Mouse (Mus musculus) heart, postnatal 10 days (tissue): ENCODE measurements around the gene Rpl9-ps1. TPM values are rescaled to one million over a fixed set of nuclear protein-coding genes. Genes with fewer than 3 reads are reported as not detected.

Experiments used
- DNase-seq, 2 experiments: peaks; one replicate each; pipeline ENCODE4 v3.0.0; 2021
- intact Hi-C: fragments of 180-260 bp; cut with DNase I; formaldehyde crosslinking; loops from one replicate; pipeline ENCODE4 v1.15.1; 2025
- total RNA-seq, 2 experiments: library from RNA; stranded (reverse); gene quantifications; 2 replicates each; pipeline ENCODE4 v1.2.3; 2021

The Rpl9-ps1 gene
- not detected for total RNA-seq

GRCm38 (mm10) chr11:83645521-83645920 lies at the start of gene Rpl9-ps1:
Gene Rpl9-ps1 (minus strand): TSS chr11:83645621.
- no peak for DNase-seq
- intact Hi-C loops, result no loop called here

- intact Hi-C loops, result no loop called here
- DNase-seq, result no peak
Observed at GRCm38 (mm10) chr11:83692008-83692407, 46.6 kb upstream of the Rpl9-ps1 start.

- intact Hi-C loops, result no loop called here
- DNase-seq, result no peak
Observed at GRCm38 (mm10) chr11:83689918-83690317, 44.5 kb upstream of the Rpl9-ps1 start.

- intact Hi-C loops, result no loop called here
- DNase-seq, result no peak
Observed at GRCm38 (mm10) chr11:83675665-83676064, 30.2 kb upstream of the Rpl9-ps1 start.

- intact Hi-C loops, result no loop called here
- no peak for DNase-seq
Observed at GRCm38 (mm10) chr11:83671743-83672142, 26.3 kb upstream of the Rpl9-ps1 start.

GRCm38 (mm10) chr11:83663532-83663931 lies 18.1 kb upstream of the Rpl9-ps1 start:
- intact Hi-C loops, result no loop called here

GRCm38 (mm10) chr11:83662204-83662603 lies 16.8 kb upstream of the Rpl9-ps1 start, which contains the start of gene Ccl4:
Gene Ccl4 (plus strand): TSS chr11:83662584.
- no peak for DNase-seq
- intact Hi-C loops, result no loop called here

More at GRCm38 (mm10) chr11:83663532-83663931, 18.1 kb upstream of the Rpl9-ps1 start:
- DNase-seq, result no peak

- intact Hi-C loops, result no loop called here
- DNase-seq, result no peak
Observed at GRCm38 (mm10) chr11:83658797-83659196, 13.4 kb upstream of the Rpl9-ps1 start.

- intact Hi-C loops, result no loop called here
Observed at GRCm38 (mm10) chr11:83657508-83657907, 12.1 kb upstream of the Rpl9-ps1 start.

GRCm38 (mm10) chr11:83654606-83655005 lies 9.2 kb upstream of the Rpl9-ps1 start:
- intact Hi-C loops, result no loop called here

More at GRCm38 (mm10) chr11:83657508-83657907, 12.1 kb upstream of the Rpl9-ps1 start:
- no peak for DNase-seq

GRCm38 (mm10) chr11:83649305-83649841 lies 4.0 kb upstream of the Rpl9-ps1 start, which contains the start of gene Ccl3:
Gene Ccl3 (minus strand): TSS chr11:83649355.
- intact Hi-C loops, result no loop called here
- DNase-seq, result no peak

More at GRCm38 (mm10) chr11:83654606-83655005, 9.2 kb upstream of the Rpl9-ps1 start:
- no peak for DNase-seq

GRCm38 (mm10) chr11:83646356-83647149 lies 1.1 kb upstream of the Rpl9-ps1 start:
- intact Hi-C loops, result no loop called here
- DNase-seq, result no peak

GRCm38 (mm10) chr11:83641216-83641615 lies 4.2 kb downstream of the Rpl9-ps1 start:
- DNase-seq, result no peak
- intact Hi-C loops, result no loop called here

GRCm38 (mm10) chr11:83640141-83640540 lies 5.3 kb downstream of the Rpl9-ps1 start:
- peak in 1 of 2 experiments; percentile 18 for DNase-seq
- intact Hi-C loops, result no loop called here

GRCm38 (mm10) chr11:83639533-83639932 lies 5.9 kb downstream of the Rpl9-ps1 start:
- intact Hi-C loops, result no loop called here
- peak; percentile 34 to 38 for DNase-seq

- no peak for DNase-seq
- intact Hi-C loops, result no loop called here
Observed at GRCm38 (mm10) chr11:83638934-83639333, 6.5 kb downstream of the Rpl9-ps1 start.

GRCm38 (mm10) chr11:83636742-83637235 lies 8.6 kb downstream of the Rpl9-ps1 start:
- intact Hi-C loops, result no loop called here
- DNase-seq, result peak; percentile 37 to 52

- no peak for DNase-seq
- intact Hi-C loops, result no loop called here
Observed at GRCm38 (mm10) chr11:83634898-83635297, 10.5 kb downstream of the Rpl9-ps1 start.

- no peak for DNase-seq
- intact Hi-C loops, result no loop called here
Observed at GRCm38 (mm10) chr11:83634425-83634824, 11.0 kb downstream of the Rpl9-ps1 start.

GRCm38 (mm10) chr11:83632744-83633143 lies 12.7 kb downstream of the Rpl9-ps1 start:
- peak in 1 of 2 experiments; percentile 44 for DNase-seq
- intact Hi-C loops, result loop anchor here (2.0 kb wide), 2 partner anchors 76 to 106 kb away; no protein-coding TSS in a partner anchor

GRCm38 (mm10) chr11:83631065-83631464 lies 14.4 kb downstream of the Rpl9-ps1 start:
- intact Hi-C loops, result no loop called here
- DNase-seq, result no peak

- no peak for DNase-seq
- intact Hi-C loops, result no loop called here
Observed at GRCm38 (mm10) chr11:83630630-83631029, 14.8 kb downstream of the Rpl9-ps1 start.
